Mouse (Mus musculus) cerebellum, adult 9-11 months (tissue): ENCODE data around the gene Rgl1.

ENCODE experiments used
- DNase-seq: peaks from one replicate; pipeline ENCODE4 v3.0.0; 2022

Gene Rgl1

DNA sequence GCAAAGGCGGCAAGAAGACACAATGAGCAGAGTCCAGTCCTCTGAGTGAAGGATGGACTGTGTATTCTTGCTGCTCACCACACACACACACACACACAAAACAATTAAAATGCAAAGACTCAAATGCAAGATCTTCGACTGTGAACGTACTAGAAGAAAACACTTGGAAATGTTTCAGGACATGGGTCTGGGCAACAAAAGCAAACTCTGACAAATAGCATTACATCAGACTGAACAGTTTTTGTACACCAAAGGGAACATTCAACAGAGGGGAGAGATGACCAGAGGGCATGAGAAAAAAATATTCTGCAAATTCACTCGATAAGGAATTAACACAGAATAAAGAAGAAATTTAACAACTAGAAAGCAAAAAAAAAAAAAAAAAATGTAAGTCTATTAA lies 52.2 kb downstream of the Rgl1 start:
- no peak for DNase-seq

DNA sequence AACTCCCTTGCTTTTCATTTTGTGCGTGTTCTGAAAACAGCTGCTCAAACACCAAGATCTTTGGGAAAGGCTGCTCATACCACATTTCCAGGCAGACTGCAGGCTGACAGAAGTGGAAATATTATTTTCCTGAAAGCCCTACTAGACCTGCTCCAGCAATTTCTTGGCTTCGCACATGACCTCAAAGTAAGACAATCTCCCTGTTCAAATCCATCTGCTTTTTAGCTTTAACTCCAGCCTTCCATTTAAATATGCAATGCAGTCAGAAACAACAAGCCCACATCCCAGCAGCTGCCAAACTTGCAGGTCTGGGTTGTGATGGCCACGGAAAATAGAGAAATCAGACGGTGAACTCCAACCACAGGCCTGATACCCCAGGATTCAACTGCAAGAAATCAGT lies 55.1 kb downstream of the Rgl1 start:
- no peak for DNase-seq

DNA sequence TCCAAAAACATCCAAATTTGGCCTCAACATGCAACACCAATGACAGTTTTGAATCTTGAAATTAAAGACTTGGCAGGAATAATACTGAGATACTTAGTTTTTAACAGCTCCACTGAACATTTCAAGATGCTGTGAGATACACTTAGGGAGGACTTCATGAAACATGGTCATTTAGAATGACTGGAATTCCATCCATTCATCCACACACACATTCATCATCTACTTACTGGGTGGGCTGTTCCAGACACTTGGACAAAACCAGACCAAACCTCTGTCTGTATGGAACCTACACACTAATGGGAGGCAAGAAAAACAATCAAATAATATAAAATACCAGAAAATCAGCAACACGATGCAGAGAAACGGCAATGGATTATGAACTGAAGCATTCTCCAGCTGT lies 58.6 kb downstream of the Rgl1 start:
- DNase-seq, result no peak

DNA sequence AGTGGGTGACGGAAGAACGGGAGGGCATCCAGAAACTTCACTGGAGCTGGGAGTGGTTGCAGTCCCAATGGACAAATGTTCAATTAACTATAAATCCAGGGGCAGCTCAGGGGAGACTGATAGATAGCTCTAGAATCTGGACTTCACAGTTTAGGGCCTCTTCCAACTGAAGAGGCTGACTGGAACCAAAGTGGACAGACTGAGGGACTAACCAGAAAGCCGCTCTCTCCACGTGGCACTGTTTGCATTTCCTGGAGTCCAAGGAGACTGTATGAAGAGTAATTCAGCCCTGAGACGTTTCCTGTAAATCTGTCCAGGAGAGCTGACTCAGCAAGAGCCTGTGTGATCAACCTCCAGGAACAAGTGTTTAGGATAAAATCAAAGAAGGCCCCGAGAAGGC lies 62.2 kb downstream of the Rgl1 start:
- no peak for DNase-seq

DNA sequence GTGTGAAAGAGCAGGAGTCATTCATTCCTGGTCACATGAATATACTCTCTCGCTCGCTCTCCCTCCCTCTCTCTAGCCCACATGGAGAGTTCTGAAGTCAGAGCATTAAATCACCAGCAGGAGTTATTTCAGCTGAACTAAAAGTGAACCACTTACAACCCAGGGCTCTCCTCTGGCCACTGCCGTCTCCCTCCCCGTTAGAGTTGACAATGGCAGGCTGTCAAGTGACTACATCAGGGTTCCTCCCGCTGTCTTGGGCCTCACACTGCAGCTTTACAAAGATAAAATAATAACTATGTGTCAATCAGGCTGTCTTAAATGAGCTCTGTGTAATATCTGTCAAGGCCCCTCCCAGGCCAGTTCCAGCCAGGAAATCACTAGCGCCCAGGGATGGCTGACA lies 63.2 kb downstream of the Rgl1 start:
- DNase-seq, result no peak

DNA sequence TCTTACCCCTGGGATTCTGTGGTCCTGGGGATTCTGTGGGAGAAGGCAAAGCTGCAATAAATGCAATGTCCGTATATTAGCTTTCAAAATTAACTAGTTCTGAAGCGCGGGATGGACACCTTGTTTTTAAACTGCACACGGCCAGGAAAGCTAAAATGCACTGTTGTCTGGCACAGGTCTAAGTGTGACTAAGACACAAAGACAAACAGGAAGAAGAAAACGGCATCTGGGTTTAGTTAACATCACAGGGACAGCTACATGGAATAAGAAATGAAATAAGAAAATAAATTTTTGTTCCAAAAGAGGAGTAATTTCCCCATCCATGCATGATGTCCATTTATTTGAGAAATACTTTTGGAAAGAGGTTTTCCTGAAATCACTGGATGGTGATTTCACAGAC lies 65.1 kb downstream of the Rgl1 start:
- no peak for DNase-seq

DNA sequence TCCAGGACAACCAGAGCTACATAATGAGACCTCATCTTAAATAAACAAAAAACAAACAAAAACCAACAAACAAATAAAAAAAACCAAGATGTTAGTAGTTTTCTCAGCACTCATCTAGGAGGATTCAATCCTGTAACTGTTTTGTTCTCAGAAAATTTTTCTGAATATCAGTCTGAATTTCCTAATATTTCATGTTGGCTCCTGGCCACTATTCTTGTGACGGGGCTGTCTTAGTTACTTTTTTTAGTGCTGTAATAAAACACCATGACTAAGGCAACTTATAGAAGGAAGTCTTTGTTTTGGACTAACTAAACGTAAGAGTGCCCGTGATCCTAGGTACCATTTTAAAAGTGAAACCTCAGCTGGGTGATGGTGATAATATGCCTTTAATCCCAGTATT lies 68.8 kb downstream of the Rgl1 start:
- DNase-seq, result no peak

DNA sequence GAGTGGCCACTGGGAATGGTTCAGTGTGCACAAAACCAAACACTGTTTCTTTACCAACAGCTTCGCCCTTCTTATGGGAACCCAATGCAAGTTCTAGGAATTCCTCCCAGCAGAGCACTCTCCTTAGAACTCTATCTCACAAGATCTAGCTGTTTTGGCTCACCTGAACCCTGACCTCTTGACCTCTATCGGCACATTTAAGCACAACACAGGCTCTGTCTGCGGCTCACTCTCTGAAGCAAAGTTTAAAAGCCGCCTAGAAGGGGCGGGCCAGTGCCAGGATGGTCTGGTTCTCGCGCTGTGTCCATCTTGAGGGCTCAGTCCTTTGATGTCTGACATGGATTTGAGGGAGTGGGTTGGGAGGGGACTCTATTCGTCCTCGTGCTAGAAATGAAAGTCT lies 70.7 kb downstream of the Rgl1 start:
- DNase-seq, result no peak

DNA sequence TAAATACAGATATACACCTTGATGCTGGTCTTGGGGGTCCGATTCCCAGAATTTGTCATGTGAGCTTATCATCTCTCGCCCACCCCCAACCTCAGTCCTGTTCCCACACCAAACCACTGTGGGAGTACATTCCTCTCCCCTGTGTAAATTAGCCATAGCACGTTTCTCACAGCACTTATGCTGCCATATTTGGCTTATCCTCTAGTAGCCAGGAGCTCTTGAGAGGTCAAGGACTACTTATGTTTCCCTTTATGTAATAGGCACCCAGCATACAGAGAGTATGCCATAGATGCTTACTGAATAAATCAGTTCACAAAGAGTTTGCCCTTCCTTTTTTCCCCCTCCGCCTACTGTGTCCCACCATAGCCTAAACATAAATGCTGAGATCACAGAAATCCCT lies 76.2 kb downstream of the Rgl1 start:
- no peak for DNase-seq

DNA sequence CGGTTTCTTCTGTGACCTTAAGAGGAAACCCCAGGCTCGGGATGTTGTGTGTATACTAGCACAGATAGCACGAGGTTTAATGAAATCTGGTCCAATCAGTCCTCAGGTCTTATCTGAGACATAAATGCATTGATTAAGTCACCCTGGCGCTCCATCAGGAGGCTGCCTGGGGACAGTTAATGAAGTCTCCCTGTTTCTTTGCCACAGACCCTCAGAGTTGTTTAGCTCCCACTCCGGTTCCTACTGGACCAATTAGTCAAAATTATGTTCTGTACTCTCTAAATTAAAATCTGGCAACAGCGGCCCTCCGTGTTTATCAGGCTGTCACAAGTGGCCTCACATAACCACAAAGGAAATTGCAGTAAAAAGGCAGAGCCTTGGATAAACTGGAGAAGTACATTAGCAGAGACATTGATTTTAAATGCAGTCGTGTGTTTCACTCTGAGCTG lies 78.4 kb downstream of the Rgl1 start:
- no peak for DNase-seq

DNA sequence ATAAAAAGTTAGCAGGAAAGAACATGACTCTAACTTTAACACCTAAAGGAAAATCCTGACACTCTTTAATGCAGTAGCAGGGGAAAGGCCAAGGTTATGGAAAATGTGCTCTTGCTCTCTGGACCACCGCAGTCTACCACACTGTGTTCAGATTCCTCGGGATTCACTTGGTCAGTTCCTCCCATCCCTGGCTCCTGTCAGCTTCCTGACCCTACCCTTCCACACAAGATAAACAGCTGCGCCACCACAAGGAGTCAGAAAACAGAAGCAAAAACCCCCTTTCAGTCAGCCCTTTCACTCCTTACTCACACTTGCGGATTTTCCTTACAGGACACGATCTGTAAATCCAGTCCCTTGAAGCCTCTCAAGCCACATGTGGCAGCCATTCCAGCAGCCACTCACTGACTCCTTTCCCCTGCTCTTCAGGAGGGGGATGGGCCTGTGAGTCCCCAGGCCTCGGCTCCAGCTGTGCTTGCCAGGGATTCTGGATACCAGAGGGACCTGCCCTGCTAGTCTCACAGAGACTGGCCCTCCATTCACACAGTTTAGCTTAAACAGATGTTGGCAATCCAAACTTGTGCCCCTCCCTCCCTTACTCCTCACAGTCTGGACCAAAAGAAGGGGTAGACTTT lies 78.9 kb downstream of the Rgl1 start:
- no peak for DNase-seq

DNA sequence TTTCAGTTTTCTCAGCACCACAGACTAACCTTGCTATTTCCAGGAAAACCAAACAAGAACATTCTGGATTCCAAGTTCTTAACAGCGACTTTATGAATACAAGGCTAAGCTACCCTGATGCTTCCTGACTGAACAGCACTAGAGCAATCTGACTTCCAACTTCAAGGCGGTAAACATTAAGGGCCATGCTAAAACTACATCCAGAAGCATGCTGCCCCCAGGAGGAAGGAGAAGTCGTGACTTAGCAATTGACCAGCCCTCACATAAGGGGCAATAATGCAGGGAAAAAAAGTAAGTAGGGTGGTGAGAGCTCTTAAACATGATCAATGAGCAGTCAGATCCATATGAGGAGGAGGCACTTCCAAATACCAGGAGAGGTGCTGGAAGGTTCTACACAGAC lies 80.6 kb downstream of the Rgl1 start:
- no peak for DNase-seq

DNA sequence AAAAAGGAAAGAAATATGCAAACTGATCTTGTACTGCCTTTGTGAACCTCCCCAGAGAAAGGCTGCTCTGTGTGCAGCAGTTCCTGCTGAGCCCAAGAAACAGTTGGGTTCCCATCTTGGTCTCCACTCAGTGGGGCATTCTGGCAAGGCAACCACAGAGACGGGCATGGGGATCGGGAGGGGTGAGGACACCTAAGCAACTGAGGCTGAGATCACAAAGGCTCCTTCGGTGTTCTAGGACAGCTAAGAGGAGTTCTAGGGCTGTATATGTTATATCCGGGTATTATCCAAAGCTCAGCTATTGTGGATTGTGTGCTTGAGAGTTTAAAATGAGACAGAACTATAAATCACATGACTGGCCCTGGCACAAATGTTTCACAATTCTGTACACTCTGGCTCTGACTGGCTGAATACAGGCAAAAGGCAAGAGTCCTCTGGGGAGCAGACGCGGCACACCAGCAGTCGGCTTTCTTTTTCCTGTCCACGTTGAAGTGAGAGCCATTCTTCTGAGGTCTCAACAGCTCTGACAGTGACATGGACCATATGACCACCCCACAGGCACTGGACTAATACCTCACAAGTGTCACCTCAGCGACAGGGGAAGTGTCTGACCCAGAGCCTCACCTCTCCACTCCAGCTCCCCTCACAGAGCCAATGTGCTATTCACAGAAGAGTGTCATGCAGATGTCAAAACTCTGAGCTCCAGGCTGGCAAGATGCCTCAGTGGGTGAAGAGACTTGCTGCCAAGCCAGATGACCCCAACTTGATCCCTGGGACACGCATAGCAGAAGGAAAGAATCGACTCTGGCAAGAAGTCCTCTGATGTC lies 83.6 kb downstream of the Rgl1 start:
- no peak for DNase-seq

DNA sequence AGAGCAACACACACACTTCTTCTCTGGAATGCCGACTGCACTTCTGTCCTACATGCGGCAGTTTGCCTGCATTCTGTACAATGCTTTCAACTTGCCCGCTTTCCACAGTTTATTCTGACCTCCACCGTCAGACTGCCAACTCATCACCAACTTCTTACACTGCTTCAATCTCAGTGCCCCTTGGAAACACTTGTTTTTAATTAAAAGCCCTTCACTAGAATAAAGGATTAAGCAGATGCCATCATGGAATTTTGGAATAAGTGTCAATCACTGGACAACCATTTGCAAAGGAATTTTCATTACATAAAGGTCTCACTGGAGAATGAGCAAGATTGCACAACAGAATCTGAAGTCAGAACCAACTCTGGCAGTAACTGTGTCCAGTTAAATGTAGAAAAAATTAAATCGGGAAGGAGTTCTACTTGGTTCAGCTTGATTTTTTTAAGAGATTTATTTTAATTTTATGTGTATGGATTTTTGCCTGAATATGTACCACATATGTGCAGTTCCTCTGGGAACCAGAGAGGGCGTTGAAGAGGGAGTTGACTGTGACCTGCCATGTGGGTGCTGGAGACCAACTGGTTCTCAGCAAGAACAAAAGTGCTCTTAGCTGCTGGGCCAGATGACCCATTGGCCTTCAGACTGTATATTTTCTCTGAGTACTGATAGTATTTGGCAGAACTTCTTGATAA lies 84.3 kb downstream of the Rgl1 start:
- DNase-seq, result no peak

DNA sequence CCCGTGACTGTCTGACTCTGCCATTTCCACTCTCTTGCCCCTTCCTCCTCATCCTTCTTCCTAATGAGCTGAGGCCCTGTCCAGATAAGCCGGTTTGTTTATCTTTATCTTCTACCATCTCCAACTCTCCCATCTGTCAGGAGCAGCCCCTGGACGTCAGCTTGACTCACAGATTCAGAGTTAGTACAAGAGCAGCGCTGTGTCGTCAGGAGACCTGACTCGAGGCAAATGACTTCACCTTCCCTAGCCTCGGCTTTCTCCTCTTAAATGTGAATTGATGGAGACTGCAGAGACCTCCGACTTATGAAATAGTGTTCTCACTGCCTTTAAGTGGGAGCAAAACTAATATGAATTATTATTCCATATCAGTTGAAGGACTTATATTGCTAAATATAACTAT lies 85.0 kb downstream of the Rgl1 start:
- DNase-seq, result no peak

DNA sequence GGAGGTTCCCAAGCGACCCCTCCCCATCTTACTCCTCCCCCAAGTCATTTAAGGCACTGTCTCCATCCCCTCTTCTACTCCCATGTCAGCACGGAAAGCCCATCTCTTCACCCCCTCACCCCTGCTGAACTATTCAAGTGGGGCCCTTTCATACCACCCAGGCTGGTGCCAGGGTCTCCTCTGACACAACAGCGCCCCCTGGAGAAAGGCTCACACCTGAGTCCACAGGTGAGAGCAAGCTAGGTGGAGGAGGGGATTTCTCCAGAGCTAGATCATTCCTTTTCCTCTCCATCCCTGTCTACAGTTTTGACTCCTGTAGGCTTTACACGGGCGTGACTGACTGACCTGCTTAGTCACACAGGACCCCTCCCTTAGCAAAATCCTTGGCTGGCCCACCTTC lies 87.7 kb downstream of the Rgl1 start:
- no peak for DNase-seq

DNA sequence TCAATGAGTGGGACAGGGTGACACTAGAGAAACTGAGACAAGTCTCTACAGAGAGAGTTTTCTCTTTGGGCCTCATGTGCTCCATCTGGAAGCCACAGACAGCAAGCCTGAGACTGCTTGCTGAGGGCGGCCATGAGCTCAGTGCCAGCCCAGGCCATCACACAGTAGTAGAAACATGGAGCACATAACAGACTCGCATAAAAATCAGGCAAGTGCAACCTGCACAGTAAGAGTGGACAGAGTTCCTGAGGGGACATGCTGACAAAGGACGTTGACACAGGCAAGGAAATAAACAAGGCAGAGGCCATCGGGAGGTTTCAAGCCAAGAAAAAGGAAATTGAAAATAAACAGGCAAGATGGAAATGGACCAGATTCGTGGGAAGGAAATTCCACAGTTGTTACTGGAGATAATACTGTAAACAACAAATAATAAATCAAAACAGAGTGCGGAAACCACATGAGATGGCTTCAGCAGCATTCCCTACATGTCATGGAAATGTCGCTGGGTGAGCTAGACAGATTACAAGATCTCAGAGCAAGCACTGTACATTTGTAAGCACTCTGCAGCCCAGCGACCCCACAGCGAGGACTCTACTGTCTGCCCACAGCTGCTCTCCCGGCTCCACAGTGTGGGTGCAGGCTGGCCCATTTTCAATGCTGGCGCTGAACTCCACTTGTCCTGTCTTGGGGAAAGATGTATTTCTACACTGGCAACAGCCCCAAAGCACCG lies 88.5 kb downstream of the Rgl1 start:
- no peak for DNase-seq

DNA sequence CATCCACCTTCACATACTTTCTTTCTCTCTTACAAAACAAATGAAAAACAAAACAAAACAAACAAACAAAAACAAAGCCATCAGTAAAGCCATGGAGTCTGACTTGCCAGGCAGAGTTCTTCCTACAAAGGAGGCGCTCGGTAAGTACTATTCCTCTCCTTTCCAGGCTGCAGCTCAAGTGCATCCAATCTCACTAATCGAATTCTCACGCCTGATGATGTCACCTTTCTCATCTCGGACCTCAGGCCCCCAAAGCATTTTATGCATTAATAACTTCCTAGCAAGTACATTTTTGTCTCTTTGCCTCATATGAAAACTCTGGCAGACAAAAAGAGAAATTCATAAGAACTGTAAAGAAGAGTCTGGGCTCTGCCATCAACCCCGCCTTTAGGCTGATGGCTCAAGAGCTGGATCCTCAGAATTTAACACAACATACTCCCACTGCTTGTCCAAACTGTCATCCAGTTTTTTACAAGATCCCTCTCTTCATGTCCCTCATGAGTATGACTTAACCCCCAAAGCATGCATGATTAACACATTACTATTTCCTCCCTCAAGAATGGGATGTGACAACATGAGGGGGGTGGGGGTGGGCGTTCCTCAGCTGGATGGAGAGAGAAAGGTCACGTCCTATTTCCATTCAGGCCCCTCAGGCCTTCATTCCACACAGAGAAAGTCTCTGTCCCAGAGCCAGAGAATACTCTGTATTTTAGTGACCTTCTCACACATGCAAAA lies 96.5 kb downstream of the Rgl1 start:
- no peak for DNase-seq

DNA sequence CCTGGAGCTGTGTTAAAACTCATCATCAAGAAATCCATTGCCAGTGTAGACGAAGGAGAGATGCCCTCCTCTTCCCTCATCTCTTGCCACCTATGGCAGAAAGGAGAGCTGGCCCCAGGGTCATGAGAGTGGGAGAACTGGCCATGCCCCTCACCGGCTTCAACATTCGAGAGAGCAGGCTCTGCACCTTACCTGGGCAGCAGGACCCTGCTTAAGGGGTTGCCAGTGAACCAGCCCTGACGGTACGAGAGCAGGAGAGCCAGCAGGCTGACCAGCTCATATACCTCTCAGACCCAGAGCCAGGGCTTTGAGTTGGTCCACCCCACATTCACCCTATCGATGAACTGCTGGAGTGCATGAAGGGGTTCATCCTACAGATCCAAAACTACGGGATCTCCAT lies 105.7 kb downstream of the Rgl1 start:
- DNase-seq, result no peak

DNA sequence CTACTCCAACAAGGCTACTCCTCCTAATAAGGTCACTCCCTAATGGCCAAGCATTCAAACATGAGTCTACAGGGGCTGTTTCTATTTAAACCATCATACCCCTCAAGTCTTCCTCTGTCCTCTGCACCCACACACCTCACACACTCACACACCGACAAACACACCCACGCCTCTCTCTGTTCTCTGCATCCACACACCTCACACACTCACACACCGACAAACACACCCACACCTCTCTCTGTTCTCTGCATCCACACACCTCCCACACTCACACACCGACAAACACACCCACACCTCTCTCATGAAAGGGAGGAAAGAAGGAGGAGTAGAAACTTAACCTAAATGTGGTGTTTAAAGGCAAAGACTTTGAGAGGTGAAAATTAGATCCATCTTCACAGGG lies 106.2 kb downstream of the Rgl1 start:
- DNase-seq, result no peak

DNA sequence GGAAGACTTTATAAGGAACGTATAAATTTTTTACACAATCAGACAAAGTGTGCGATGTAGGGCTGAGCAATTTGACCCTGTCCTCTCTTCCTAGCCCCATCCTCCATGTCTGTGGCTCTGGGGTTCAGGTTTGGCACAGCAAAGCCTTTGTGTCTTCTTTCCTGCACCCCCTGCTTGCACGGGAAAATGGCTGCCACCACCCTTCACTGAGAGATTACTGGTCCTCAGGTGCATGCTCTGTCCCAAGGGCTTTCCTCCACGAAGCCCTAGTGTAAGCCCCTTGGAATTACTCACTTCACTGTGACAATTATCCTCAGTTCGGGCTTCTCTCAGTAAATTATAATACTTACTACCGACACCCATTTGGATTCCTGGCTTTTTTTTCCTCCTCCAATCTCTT lies 109.5 kb downstream of the Rgl1 start:
- no peak for DNase-seq

DNA sequence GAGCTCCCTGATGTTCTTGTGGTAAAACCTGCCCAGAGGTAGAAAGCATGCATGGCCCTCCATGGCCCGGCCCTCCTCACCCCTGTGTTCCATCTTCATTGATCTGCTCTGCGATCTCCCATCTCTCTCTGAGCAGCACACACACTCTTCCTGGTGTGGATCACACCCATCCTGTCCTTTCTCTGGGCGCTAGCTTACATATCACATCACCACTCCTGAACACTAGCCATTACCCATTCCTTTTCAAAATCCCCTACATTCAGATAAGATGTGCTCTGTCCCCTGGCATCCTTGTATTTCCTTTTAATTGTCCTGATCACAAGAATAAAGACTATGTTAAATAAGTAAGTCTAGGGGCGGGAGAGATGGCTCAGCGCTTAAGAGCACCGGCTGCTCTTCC lies 111.3 kb downstream of the Rgl1 start:
- no peak for DNase-seq

DNA sequence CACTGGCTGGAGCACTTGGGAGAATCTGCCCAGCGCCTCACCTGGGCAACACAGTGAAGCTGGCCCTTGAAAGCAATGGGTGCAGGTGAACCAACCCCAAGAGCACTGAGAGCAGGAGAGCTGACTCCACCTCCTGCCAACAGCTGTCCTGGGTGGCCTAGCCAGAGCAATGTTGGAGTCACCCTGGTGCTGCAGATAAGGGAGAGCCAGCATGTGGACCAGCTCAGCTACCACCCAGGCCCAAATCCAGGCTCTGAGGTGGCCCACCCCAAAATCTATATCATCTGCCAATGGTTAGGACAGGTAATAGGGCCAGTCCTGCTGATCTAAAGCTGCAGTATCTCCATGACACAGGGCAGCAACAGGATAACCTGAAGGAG lies 114.7 kb downstream of the Rgl1 start:
- no peak for DNase-seq
